Mouse (Mus musculus): ENCODE measurements around the gene Nyap1.
"Not testable (repeated sequence)": the region's sequence is repeated elsewhere in the genome, so short reads cannot be mapped to it uniquely, and the experiment has no call there.

Gene Nyap1

GRCm38 (mm10) chr5:137766270-137766669, 24.9 kb upstream of the Nyap1 start:
- no peak for DNase-seq

GRCm38 (mm10) chr5:137764609-137765340, 23.4 kb upstream of the Nyap1 start:
- no peak for DNase-seq

GRCm38 (mm10) chr5:137759971-137760412, 18.6 kb upstream of the Nyap1 start:
- peak; percentile 81 for DNase-seq

- no peak for DNase-seq
These were observed 17.6 kb upstream of the Nyap1 start for GRCm38 (mm10) chr5:137758921-137759534.

GRCm38 (mm10) chr5:137757887-137758286, 16.5 kb upstream of the Nyap1 start:
- peak; percentile 76 for DNase-seq

GRCm38 (mm10) chr5:137756882-137757661, 15.7 kb upstream of the Nyap1 start:
- peak; percentile 89 for DNase-seq

- DNase-seq: no peak
These were observed 14.7 kb upstream of the Nyap1 start for GRCm38 (mm10) chr5:137756106-137756505.

GRCm38 (mm10) chr5:137755425-137755824, 14.0 kb upstream of the Nyap1 start:
- DNase-seq: no peak

- DNase-seq: no peak
These were observed 11.9 kb upstream of the Nyap1 start for GRCm38 (mm10) chr5:137753111-137753832.

GRCm38 (mm10) chr5:137751988-137752387, 10.6 kb upstream of the Nyap1 start:
- DNase-seq: no peak

- DNase-seq: no peak
These were observed 9.9 kb upstream of the Nyap1 start for GRCm38 (mm10) chr5:137751221-137751887.

GRCm38 (mm10) chr5:137750212-137750611, 8.8 kb upstream of the Nyap1 start:
- DNase-seq: not testable (repeated sequence)

GRCm38 (mm10) chr5:137749196-137749836, 7.9 kb upstream of the Nyap1 start:
- DNase-seq: no peak

- no peak for DNase-seq
These were observed 6.8 kb upstream of the Nyap1 start for GRCm38 (mm10) chr5:137748130-137748770.

- peak; percentile 42 for DNase-seq
These were observed 6.0 kb upstream of the Nyap1 start for GRCm38 (mm10) chr5:137747326-137747961.

GRCm38 (mm10) chr5:137746851-137747325, 5.5 kb upstream of the Nyap1 start:
- DNase-seq: no peak

- peak; percentile 56 for DNase-seq
These were observed 5.0 kb upstream of the Nyap1 start for GRCm38 (mm10) chr5:137746282-137746850.

GRCm38 (mm10) chr5:137745214-137746171, 4.1 kb upstream of the Nyap1 start, which contains the start of gene Tsc22d4:
Gene Tsc22d4 (plus strand): TSS chr5:137745730.
- DNase-seq: peak; percentile 87

GRCm38 (mm10) chr5:137744197-137744596, 2.8 kb upstream of the Nyap1 start:
- DNase-seq: no peak

Data from right cerebral cortex, postnatal 14 days (tissue).